Mouse (Mus musculus) Muller cell, postnatal 12 days (primary cell): ENCODE data around the gene Rnf222.
"Not testable (repeated sequence)": the region's sequence is repeated elsewhere in the genome, so short reads cannot be mapped to it uniquely, and the experiment has no call there.

Source experiments
- DNase-seq: peaks from one replicate; pipeline ENCODE4 v3.0.0-alpha.2; 2015; ENCODE audit errors: inconsistent ontology term

Gene Rnf222

DNA sequence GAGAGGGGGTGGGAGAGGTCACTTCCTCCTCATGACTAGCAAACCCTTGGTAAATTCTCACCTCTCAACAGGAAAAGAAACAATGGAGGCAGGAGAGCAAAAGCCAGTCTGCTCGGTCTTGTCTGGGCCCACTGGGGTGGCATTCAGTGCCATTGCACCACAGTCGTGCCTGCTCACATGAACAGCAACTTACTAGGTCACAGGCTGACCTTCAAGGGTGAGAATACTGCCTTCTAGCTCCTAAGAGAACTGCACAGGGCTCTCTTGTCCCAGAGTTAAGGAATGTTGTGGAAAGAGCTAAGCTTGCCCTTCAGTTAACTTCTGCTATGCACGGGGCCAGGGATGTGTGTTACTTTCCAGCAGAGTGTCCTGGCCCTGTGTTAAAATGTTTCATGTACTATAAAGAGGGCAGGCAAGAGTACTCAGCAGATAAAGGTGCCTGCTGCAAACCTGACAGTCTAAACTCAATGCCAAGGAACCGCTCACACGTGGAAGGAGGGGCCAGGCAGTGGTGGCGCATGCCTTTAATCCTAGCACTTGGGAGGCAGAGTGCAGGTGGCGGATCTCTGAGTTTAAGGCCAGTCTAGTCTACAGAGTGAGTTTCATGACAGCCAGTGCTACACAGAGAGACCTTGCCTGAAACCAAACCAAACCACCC lies 20.6 kb downstream of the Rnf222 start:
- no peak for DNase-seq

- DNase-seq, result no peak
Measured at GRCm38 (mm10) chr11:68911531-68912177, 23.3 kb downstream of the Rnf222 start.

GRCm38 (mm10) chr11:68914566-68914965 lies 26.2 kb downstream of the Rnf222 start:
- no peak for DNase-seq

GRCm38 (mm10) chr11:68923191-68923590 lies 34.8 kb downstream of the Rnf222 start:
- DNase-seq, result no peak

- no peak for DNase-seq
Measured at GRCm38 (mm10) chr11:68924749-68925148, 36.4 kb downstream of the Rnf222 start.

- no peak for DNase-seq
Measured at GRCm38 (mm10) chr11:68926981-68927380, 38.6 kb downstream of the Rnf222 start, which contains the start of gene Odf4. Odf4 (minus strand) TSS chr11:68927081.

DNA sequence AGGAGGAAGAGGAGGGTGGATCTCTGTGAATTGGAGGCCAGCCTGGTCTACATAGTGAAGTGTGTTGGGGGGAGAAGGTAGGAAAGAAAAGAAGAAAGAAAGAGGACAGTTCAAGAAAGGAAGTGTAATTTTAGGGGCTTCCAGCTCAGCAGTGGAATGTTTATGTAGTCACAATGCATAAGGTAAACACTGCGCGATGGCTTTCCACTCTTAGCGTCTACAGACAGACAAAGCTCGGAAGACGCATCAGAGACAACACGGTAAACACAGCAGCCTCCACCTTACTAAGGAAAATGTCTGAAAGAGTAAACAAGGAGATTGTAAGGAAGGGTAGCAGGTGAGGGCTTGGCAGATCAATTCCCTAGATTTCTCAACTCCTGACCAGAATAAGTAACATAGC lies 41.6 kb downstream of the Rnf222 start:
- DNase-seq, result no peak

DNA sequence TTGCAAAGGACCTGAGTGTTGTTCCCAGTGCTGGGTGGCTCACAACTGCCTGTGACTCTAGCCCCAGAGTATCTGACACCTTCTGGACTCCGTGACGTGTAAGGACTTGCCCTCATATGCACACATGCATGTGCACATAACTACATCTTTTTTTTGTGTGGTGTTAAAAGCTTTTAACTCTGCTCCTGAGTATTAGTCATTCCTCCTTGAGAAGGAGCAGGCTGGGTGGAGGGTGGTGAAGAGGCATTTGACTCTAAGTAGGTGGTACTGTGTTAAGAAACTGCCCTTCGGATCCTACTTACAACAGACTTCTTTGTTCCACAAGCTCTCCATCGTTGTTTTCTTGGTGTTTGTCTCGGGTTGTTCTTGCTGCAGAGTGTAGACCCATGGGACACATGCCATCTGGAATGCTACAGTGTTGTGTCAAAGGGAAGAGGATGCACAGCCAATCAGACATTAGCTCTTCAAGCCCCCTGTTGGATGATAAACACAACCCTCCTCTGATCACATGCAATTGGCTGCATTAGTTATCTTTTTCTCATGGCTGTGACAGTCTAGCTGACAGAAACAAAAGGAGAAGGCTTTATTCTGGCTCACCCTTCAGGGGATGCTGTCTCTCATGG lies 45.6 kb downstream of the Rnf222 start:
- DNase-seq, result no peak

GRCm38 (mm10) chr11:68936951-68937350 lies 48.6 kb downstream of the Rnf222 start:
- DNase-seq, result not testable (repeated sequence)

DNA sequence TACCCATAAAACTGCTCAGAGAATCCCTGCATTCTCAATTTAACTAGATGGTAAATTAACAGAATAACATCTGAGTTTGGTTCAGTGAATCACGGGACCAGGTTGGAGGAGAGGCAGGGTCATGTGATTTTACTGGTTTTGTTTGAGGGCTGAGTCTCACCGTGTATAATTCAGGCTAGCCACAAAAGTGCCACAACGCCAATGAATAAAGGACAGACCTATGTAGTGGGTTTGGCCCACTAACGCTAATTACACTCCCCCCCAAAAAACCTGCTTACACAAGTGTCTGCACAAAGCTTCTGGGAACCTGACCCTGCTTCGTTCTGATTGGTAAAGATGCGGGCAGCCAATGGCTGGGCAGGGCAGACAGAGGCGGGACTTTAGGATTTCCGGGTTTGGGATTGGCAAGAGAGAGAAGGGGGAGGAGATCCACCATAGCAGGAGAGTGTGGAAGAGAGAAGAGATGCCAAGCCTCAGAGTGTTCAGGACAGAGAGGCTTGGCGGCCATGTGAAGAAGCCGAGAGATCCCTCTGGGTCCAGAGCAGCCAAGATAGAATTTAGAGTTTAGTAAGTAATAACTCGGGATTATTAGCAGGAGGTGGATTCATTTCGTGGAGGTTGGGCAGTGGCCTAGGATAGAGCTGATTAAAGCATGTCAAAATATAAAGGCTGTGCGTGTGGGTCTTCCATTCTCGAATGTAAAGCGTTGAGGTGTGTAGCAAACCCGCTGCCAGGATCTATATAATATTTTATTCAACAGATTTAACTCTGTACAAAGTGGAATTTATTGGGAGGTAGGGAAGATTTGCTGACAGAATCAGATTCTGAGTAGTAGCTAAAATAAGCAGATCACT lies 51.3 kb downstream of the Rnf222 start:
- DNase-seq, result peak; percentile 92

GRCm38 (mm10) chr11:68940516-68940915 lies 52.2 kb downstream of the Rnf222 start:
- no peak for DNase-seq

- no peak for DNase-seq
Measured at GRCm38 (mm10) chr11:68942731-68943130, 54.4 kb downstream of the Rnf222 start.

- no peak for DNase-seq
Measured at GRCm38 (mm10) chr11:68945245-68945644, 56.9 kb downstream of the Rnf222 start.
